Mouse (Mus musculus): ENCODE data around the gene Crocc2. TPM values are rescaled to one million over a fixed set of nuclear protein-coding genes. Genes with fewer than 3 reads are reported as not detected.
"Not testable (repeated sequence)": the region's sequence is repeated elsewhere in the genome, so short reads cannot be mapped to it uniquely, and the experiment has no call there.

Crocc2 gene
- total RNA-seq, 2 experiments from 2014 or later: 0.16 to 0.17 TPM

DNA sequence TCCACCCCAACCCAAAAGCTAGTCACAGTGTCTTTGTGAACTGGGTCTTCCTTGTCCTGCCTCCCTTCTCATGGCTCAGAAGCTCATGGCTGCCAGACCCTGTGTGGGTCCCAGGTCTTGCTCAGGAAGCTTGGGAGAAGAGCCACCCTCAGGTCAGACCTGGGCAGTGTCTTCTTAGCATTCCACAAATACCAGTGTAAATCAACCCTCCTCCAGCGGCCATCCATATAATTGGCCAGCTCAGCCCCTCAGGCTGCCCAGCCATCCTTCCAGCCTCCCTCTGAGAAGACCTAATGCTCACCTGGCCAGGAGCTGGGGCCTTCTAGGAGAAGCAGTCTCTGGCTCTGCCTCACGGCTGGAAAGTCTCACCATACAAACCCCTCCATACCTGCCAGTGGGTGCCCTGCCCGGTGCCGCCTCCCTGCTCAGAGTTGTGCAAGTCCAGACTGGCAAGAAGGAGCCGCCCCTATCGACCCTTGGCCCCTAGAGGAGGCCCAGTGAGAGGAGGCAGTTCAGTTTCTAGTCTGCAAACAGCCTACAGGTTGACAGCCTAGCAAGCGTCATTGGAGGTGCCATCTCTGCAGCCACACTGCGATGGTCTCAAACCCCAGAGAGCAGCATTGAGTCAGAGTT is 7.9 kb upstream of the Crocc2 start, which contains the start of gene 2310007B03Rik:
Gene 2310007B03Rik, minus strand, starts transcription at position 448 of the 633 bp plus-strand sequence.
- intact Hi-C loops (cut with DNase I): no loop called here

DNA sequence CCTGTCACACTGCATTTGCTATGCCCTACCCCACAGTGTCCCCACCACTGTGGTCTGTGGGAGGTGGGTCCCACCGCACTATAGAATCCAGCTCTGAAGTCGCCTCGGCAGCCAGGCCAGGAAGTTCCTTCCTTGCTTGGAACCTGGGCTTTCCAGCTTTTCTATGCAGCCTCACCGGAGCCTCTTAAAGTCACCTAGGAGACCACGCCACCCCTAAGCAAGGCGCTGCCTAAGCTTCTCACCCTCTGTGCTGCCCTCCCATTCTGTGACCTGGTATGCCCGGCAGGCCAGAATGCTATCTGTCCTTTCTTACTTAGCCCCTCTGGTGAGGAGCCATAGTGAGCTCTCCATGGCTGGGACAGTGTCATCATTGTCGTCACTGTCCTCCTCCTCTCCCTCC is 7.2 kb upstream of the Crocc2 start:
- intact Hi-C loops (cut with DNase I): no loop called here

More for the DNA sequence above, 7.9 kb upstream of the Crocc2 start, which contains the start of gene 2310007B03Rik:
- no peak for DNase-seq (ENCODE audit: extremely low spot score in 1 of 2, low spot score in 2 of 2)

DNA sequence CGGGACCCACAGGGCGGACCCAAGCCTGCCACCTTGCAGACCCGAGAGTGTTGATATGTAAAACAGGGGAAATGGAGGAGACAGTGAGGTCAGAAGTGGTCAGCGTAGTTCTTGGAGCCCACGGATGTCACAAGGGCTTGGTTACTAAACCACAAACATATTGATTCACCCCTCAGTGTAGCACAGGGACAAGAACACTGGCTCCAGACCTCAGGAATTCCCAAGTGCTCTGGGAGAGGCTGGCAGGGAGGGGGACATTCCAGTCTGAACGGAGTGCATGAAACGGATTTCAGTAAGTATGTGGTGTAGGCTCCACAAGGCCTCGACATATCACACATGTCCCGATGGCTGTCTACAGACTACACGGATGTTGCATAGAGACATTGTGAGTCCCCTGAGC is 6.6 kb upstream of the Crocc2 start:
- no peak for DNase-seq (ENCODE audit: extremely low spot score in 1 of 2, low spot score in 2 of 2)
- intact Hi-C loops (cut with DNase I): no loop called here

More for the DNA sequence above, 7.2 kb upstream of the Crocc2 start:
- no peak for DNase-seq (ENCODE audit: extremely low spot score in 1 of 2, low spot score in 2 of 2)

DNA sequence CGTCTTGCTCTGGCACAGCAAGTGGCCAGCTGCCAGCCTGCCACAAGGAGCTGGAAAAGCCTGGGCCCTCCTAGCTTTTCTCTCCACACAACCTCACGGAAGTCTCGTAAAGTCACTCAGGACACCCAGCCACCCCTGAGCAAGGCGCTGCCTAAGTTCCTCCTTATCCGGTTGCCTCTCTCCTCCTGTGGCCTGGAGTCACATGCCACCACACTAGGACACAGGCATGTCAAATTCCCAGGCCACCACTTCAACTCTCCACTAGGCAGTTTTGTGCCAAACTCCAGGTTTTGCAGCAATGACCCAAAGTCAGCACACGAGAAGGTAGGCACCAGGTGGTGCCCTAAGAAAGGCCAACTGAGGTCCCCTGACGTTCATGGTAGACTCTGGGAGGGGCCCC is 5.9 kb upstream of the Crocc2 start:
- intact Hi-C loops (cut with DNase I): no loop called here
- DNase-seq (ENCODE audit: extremely low spot score in 1 of 2, low spot score in 2 of 2): no peak

DNA sequence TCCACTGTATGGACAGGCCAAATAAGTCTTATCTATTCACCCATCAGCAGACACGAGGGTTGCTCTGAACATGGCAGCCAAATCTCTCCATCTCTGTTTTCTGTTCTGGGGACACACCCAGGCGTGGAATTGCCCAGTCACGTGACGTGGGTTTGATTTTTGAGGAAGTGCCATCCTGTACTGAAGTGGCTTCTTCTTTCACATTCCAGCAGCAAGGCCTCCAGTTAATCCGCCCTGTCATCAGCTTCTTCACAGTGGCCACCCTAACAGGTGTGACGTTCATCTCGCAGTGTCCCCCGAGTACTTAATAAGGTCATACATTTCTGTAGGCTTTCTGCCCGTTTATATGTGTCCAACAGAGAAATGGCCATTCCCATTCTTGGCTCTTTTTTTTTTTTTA is 3.1 kb upstream of the Crocc2 start:
- no peak for DNase-seq (ENCODE audit: extremely low spot score in 1 of 2, low spot score in 2 of 2)
- intact Hi-C loops (cut with DNase I): no loop called here

DNA sequence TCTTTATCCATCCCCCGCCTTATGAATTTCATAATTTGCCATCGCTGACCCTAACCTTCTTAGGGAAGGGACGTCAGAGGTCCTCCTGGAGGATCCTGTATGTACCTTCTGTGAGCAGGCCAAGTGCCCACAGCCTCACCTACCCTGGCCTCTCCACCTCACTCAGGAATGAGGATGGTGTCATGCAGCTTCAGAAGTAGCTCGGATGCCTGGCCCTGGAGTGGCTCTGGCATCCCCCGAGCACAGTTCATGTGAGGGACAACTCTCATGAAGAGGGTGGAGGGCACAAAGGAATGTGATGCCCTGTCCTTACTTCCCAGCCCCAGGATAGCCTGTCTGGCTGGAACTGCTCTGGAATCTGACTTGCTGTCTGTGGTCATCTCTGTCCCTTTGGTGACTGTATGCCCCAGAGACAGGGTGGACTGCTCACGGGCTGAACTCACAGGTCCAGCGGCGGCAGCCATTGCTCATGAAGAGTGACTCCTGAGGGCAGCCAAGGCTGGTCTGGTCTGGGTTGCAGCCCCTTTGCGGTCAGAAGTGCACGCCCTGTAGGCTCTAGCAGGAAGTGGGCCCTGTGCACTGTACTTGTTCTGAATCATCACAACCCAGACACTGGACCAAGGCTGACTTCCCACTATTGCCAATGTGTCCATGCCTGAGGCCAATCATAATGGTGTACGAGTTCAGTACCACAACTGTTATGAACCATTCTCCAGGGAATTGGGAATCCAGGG is 2.0 kb upstream of the Crocc2 start:
- DNase-seq (ENCODE audit: extremely low spot score in 1 of 2, low spot score in 2 of 2): no peak
- intact Hi-C loops (cut with DNase I): no loop called here

DNA sequence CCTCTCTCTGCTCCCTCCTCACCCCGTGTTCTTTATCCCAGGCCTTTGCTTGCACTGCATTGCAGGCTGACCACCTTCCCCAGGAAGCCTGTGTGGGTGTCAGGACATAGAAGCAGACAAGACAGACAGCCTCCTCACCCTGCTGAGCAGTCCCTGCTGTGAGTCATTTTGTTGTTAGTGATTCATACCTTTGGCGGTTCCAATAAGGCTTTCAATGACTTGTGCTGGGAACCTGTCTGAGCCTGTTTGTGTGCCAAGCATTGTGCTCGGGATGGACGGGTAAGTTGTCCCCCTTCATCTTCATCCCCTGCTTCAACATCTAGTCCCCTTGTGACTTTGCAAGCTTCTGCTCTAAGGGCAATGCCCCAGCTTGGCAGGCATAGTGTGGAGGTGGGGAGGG is 5.1 kb downstream of the Crocc2 start:
- intact Hi-C loops (cut with DNase I): loop anchor here (10.0 kb wide), 1 partner anchor 171 kb away; the partner anchor contains the start of genes Pask and Ppp1r7

DNA sequence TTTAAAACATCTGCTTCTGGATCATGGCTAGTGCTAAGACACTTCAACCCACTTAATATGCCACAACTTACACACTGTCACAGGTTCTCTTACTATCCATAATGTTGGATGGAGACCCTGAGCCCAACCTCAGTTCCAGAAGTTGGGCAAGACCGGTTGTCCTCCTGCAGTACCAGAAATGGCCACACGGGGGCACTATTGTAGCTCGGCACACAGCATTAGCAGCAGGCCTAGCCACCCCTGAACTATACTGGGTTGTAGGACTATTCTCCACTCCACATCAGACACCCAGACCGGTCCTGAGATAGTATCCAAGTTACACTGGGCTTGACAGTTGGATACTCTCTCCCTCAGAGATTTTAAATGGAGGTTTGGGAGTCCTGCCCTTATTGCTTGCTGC is 5.9 kb downstream of the Crocc2 start:
- intact Hi-C loops (cut with DNase I): loop anchor here (10.0 kb wide), 1 partner anchor 170 kb away; the partner anchor contains the start of genes Pask and Ppp1r7
- DNase-seq (ENCODE audit: extremely low spot score in 1 of 2, low spot score in 2 of 2): peak; percentile 60 to 77

More for the DNA sequence above, 5.1 kb downstream of the Crocc2 start:
- DNase-seq (ENCODE audit: extremely low spot score in 1 of 2, low spot score in 2 of 2): no peak

DNA sequence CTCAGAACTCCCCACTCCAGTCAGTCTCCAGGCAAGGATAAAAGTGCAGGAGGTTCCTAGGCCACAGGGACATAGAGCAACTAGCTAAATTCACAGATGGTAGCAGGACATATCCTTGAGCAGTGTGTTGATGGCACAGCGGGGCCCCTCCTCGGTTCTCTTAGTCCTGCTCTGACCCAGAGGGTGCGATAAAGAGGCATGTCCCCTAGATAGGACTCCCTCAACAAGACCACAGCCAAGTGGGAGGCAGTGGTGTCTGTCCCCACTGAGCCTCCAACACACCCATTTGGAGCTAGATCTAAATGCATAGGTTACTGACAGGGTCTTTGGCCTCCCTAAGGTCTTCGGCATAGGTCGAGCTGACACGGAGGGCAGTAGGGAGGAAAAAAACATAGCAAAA is 7.3 kb downstream of the Crocc2 start:
- no peak for DNase-seq (ENCODE audit: extremely low spot score in 1 of 2, low spot score in 2 of 2)
- intact Hi-C loops (cut with DNase I): loop anchor here (10.0 kb wide), 1 partner anchor 169 kb away; the partner anchor contains the start of genes Pask and Ppp1r7

DNA sequence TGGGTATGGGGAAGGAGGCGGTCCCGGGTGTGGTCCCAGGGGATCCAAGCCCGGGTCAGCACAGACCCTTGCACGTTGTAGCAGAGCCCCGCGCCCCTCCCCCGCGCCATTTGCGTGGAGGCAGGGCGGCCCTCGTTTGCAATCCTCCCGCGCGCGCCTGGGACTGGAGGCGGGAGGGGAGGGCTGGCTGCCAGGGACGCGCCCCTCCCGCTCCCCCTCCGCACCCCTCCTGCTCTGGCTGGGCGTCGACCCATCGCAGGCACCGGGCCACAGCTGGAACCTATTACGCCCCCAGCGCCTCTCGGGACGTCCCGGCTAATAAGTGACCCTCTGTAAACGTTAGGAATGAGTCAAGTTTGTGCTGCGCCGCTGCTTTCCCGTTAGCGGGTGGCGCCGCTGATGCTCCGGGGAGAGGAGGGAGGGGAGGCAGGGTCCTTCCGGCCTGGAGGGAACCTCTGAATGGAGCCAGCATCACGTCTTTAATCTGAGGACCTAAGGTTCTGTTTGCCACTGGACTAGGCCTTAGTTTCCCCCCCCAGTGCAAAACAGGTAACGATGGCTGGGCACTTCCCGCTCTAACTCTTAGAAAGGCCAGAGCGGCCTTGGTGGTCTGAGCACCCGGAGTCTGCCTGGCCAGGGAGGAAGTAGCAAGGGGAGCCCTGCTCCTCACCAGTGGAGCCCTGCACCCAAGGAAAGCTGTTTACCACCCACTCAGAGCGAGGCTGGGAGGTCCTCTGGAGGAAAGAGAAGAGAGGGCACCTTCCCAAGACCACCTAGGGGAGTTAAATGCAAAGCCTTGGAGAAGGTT is 8.2 kb downstream of the Crocc2 start:
- intact Hi-C loops (cut with DNase I): loop anchor here (10.0 kb wide), 1 partner anchor 168 kb away; the partner anchor contains the start of genes Pask and Ppp1r7
- peak; percentile 22 to 80 for DNase-seq (ENCODE audit: extremely low spot score in 1 of 2, low spot score in 2 of 2)

DNA sequence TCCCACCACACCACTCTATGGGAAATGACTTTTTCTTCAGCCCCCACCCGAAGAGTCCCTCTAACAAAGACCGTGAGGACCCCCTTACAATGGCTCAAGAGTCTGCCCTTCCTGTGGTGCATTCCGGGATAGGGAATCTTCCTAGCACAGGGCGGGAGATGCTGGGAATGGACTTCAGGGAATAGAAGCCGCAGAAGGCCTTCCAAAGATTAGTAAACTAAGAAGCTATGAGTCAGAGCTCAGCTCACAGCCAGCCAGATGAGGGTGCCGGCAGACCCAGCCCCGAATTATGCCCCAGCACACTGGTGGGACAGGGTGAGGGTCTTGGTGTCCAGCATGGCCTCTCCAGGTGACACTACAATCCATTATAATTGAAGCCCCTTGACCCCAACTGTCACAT is 13.8 kb downstream of the Crocc2 start:
- intact Hi-C loops (cut with DNase I): no loop called here
- DNase-seq (ENCODE audit: extremely low spot score in 1 of 2, low spot score in 2 of 2): no peak

DNA sequence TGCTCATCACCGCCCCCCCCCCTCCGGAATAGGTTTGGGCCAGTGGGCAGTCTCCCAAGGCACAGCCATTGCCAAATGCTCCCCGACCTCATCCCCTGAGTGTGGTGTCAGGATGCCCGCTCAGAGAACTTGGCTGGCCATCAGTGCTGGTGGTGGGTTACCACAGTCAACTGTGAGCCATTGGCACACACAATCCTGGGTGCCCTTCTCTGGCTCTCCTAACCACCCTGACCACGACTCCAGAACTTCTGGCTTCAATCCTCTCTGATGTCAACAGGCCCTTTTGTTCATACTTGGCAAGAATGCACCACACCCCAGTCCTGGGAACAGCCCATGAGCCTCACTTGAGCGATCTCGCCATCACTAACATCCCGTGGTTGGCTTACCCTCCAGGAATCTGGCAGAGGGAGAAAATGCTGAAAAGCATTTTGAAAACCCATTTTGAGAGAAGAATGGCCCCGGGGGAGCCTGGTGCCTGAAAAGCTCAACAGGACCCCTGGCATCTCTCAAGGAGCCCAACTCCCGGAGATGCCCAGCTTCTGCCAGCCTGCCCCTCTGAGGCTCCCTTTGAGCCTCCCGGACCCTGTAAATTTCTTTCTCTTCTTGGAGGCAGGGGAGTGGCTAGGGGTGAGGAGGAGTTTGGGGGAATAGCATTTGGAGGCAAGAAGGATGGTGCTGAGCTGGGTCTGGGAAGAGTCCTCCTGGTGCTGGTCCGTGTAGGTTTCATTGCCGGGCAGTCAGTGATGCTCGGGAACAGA is 15.7 kb downstream of the Crocc2 start:
- DNase-seq (ENCODE audit: extremely low spot score in 1 of 2, low spot score in 2 of 2): no peak

DNA sequence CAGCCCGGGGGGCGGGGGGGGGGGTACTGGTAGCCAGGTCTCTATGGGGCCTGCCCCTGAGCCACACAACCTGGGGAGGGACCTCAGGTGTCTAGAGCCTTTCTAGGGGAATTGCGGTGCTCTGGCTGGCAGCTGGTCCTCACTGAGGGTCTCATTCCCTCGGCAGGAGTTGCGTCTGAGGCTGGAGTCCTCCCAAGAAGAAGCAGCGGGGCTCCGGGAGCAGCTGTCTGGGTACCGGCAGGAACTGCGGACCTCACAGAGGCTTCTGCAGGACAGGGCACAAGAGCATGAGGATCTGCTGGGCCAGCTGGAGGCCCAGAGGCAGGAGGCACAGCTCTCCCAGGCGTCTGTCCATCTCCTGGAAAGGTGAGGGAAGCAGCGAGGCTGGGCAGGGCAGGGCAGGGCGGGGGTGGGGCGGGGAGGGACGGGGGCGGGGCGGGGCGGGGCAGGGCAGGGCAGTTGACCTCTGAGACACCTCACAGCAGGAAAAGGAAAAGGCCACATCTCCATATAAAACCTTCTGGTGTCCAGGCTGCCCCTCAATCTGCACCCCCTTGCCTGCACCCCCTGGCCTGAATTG is 22.3 kb downstream of the Crocc2 start:
- DNase-seq (ENCODE audit: extremely low spot score in 1 of 2, low spot score in 2 of 2): no peak
- intact Hi-C loops (cut with DNase I): no loop called here

More for the DNA sequence above, 15.7 kb downstream of the Crocc2 start:
- intact Hi-C loops (cut with DNase I): no loop called here

DNA sequence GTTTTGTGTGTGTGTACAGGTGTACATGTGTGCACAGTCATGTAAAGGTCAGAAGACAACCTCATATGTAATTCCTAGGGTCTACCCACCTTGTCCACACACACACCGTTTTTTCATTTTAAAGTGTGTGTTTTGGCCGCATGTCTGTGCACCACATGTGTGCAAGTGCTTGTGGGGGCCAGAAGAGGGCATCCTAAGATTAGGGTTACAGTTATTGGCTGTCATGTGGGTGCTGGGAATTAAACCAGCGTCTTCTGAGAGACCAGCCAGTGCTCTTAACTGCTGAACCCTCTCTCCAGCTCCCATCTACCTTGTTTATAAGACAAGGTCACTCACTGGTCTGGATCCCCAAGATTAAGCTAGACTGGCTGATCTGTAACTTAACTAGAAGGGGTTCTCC is 26.4 kb downstream of the Crocc2 start:
- intact Hi-C loops (cut with DNase I): no loop called here
- DNase-seq (ENCODE audit: extremely low spot score in 1 of 2, low spot score in 2 of 2): no peak

DNA sequence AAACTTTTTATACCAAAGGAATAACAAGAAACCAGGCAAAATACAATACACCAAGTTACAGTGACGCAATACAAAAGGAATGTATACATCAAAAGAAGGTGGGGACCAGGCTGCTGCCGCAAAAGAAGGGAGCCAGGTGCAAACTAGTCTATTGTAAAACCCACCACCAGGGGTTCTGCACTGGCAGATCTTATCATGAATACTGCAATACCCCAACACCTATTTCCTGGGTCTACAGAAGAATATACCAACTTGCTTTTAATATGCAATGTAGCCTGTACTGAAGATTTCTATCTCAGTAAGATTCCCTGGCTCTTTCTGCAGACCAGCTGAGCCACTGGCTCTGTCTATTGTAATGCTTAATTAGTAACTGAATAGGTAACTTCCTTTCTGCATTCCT is 28.9 kb downstream of the Crocc2 start:
- intact Hi-C loops (cut with DNase I); DNase-seq (ENCODE audit: extremely low spot score in 1 of 2, low spot score in 2 of 2): not testable (repeated sequence)

DNA sequence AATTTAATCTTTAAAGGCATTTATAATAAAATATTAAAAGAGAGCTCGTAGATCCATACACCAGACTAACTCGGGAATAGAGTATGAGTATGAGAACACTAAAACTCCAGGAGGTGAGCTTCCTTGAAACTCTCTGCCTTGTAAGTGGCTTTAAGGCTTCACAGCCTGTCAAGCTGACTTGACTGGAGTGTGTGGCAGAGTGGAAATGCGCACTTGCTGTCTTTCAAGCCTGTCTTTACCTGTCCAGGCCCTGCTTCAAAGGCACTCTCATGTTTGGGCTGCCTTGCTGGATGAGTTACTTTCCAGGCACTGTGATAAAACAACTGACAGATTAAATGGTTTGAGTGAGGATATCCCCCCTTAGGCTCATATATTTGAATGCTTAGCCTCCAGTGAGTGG is 29.4 kb downstream of the Crocc2 start:
- intact Hi-C loops (cut with DNase I): no loop called here
- no peak for DNase-seq (ENCODE audit: extremely low spot score in 1 of 2, low spot score in 2 of 2)

DNA sequence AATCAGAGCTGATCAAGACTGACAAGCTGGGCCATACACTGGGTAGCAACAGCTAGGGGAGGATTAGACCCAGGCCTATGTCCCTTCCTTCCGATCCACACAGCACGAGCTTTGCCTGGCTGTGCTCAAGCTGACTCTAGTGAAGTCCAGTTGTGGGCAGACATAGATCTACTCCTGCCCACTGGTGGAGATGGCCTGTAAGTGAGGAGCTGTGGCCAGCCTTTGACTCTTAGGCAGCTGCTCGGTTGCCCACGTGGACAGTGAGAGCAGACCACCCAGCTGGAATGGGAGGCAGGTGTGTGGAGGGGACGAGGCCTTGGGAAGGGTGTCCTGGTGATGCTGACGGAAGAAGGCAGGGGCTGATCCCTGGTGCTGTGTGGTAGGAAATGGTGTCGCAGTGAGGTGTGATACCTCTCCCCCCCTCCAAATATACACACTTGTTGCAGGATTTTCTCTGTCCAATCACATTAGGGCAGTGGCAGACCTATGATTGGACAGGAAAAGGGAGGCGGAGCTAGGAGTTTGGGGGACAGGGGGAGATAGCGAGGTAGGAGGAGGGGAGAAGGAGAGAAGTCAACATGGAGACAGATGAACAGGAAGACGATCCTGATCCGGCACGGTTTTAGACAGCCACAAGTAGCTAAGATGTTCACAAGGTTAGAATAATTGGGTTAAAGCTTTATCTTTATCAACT is 37.9 kb downstream of the Crocc2 start:
- DNase-seq (ENCODE audit: extremely low spot score in 1 of 2, low spot score in 2 of 2): no peak
- intact Hi-C loops (cut with DNase I): no loop called here
